Comparison of ENCODE assay signal across 9 mouse cellular contexts in genomic region chr11:71670111-71671050, GRCm38 (mm10).
DNase-seq lines count a peak whose midpoint lies in the region; ATAC-seq lines count a peak whose summit lies in the region.
"Had no signal": no experiment of that assay in that cellular context is flagged by ENCODE, and none has a peak within 500 bp of the region (broad histone marks: within the 10 kb centered on the region; RNA-seq: fewer than 3 reads in every experiment).

No protein-coding gene starts in this region.

- 80% methylated on average over 19 of the region's 19 CpGs for WGBS in hindbrain, embryonic 10.5 days
- 65% methylated on average over 19 of the region's 19 CpGs for WGBS in kidney, embryonic 16.5 days

- H3K36me3 ChIP-seq in hindbrain, embryonic 10.5 days: no peaks in the 10 kb centered on the region
- H3K36me3 ChIP-seq in kidney, embryonic 16.5 days (ENCODE audit: insufficient read depth, low read length): no peaks in the 10 kb centered on the region

- no peak for ATAC-seq in kidney, embryonic 16.5 days (ENCODE audit: low FRiP score, low TSS enrichment)

- peaks cover 10% of the 10 kb centered on the region for H3K4me1 ChIP-seq in hindbrain, embryonic 10.5 days (replicated peaks)
- H3K4me1 ChIP-seq in kidney, embryonic 16.5 days (ENCODE audit: insufficient read depth, low read length): peaks cover 12% of the 10 kb centered on the region

- peak overlapping the region; percentile 40 for H3K27ac ChIP-seq in hindbrain, embryonic 10.5 days
- no peak overlapping the region for H3K27ac ChIP-seq in kidney, embryonic 16.5 days (ENCODE audit: low read length)

- H3K4me2 ChIP-seq in kidney, embryonic 16.5 days (replicated peaks; ENCODE audit: low read depth, low read length): no peak overlapping the region

- no peaks in the 10 kb centered on the region for H3K27me3 ChIP-seq in hindbrain, embryonic 10.5 days (ENCODE audit: insufficient read depth, poor library complexity, severe bottlenecking)
- H3K27me3 ChIP-seq in kidney, embryonic 16.5 days (ENCODE audit: insufficient read depth, low read length): no peaks in the 10 kb centered on the region

- no peak overlapping the region for H3K4me3 ChIP-seq in hindbrain, embryonic 10.5 days
- no peak overlapping the region for H3K4me3 ChIP-seq in kidney, embryonic 16.5 days (ENCODE audit: low read length)

- no peaks in the 10 kb centered on the region for H3K9me3 ChIP-seq in hindbrain, embryonic 10.5 days
- H3K9me3 ChIP-seq in kidney, embryonic 16.5 days (ENCODE audit: low read length): no peaks in the 10 kb centered on the region

- no peak overlapping the region for H3K9ac ChIP-seq in kidney, embryonic 16.5 days (replicated peaks; ENCODE audit: low read length)

- peak; percentile 41 for DNase-seq in cerebellum, adult 11-12 months
- no peak for DNase-seq in cerebellum, adult 8-10 months
- DNase-seq in CD4-positive helper T cell, adult 2 months (ENCODE audit: low read depth, low spot score): peak; percentile 7
- peak; percentile 6 for DNase-seq in hindbrain, embryonic 10.5 days (ENCODE audit: low spot score)
- DNase-seq in lung, postnatal 36 days: peak; percentile 29
- no peak for DNase-seq in urinary bladder, adult 2 months (ENCODE audit: low spot score)
- no peak for DNase-seq in spleen, postnatal 4 days (ENCODE audit: low spot score in 2 of 2)
- DNase-seq: heart, postnatal 14 days had no signal

Comparison
In these comparisons a context has a peak if more than half of its experiments do, and no peak if none do; other contexts are left out.
1. DNase-seq: peak in cerebellum, adult 11-12 months (single experiment), CD4-positive helper T cell, adult 2 months (single experiment), hindbrain, embryonic 10.5 days (single experiment) and lung, postnatal 36 days (single experiment); none in cerebellum, adult 8-10 months (single experiment), urinary bladder, adult 2 months (single experiment) and spleen, postnatal 4 days (0 of 2).